Mouse (Mus musculus) embryonic stem cell, embryonic (primary cell): ENCODE results near the gene Etfrf1.

ENCODE experiments used
- CTCF ChIA-PET, 4 experiments: fragments of 300-600 bp in 2 of 4; fragments of 350-600 bp in 2 of 4; sonication (Branson Sonifier 250); formaldehyde crosslinking; loops; one replicate each; lab custom pipeline; 2022; ENCODE audit warnings: inconsistent platforms in 2 of 4; lab: Charles Lee
- POLR2A ChIA-PET, 4 experiments: fragments of 300-600 bp in 2 of 4; fragments of 350-600 bp in 2 of 4; sonication (Branson Sonifier 250); formaldehyde crosslinking; loops; one replicate each; lab custom pipeline; 2022; ENCODE audit warnings: antibody characterized with exemption in 4 of 4, inconsistent platforms in 1 of 4; lab: Charles Lee

The Etfrf1 gene

DNA sequence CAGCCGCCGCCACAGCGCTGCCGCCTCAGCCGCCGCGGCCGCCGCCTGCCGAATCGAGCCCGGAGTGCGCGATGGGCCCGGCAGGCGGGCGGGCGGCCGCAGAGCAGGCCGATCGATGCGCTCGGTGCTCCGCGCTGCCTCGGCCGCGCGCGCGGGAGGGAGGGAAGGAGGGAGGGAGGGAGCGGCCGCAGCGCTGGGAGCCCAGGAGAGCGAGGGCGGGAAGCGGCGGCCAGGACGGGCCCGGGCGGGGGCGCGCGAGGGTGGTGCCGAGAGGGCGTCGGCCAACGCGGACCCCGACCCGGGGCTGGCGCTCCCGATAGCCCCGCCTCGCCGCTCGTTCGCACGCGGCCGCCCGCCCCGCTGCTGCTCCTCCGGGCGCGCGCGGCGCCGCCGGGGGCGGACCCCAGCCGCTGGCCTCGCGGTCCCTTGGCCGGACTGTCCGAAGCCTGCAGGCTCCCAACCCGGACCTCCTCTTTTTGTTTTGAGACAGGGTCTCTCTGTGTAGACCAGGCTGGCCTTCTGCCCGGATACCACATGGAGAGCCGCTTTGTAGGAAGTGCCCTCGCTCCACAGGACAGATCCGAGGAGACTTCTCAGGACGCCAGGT lies 39.4 kb downstream of the Etfrf1 start, which contains the start of gene Kras:
Gene Kras (minus strand): TSS at position 55 of the 607 bp plus-strand sequence.
- CTCF ChIA-PET, result interaction anchor here in 1 of 4 experiments (1.2 kb wide), 1 partner anchor 8 kb away, joined by 5 read pairs; no protein-coding TSS in a partner anchor
- POLR2A ChIA-PET, result interaction anchor here in 3 of 4 experiments (0.6 to 10.0 kb wide), 15 partner anchors 15 to 90 kb away, joined by 3 to 115 read pairs (median 8); partner anchors contain the start of genes Casc1 (in 2 of the 3) and Etfrf1 (in 2 of the 3)

DNA sequence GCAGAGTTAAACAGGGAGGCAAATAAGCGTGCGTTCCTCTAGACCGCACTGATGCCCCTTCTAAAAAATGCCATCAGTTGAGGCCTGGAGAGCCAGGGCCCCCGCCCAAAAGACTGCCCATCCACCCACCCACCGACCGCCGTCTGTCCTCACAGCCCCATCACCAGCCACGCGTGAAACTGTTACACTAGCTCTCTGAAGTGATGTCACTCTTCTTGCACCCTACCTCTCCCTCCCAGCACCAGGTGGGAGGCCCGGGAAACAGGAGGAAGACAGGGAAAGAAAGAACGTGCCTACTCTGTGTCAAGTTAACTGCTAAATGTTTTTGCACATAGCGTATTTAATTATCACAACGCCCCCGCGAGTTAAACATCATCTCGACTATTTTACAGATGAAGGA lies 39.9 kb downstream of the Etfrf1 start:
- ChIA-PET CTCF (interaction anchor here in 1 of 4 experiments (1.2 kb wide), 1 partner anchor 8 kb away, joined by 5 read pairs; no protein-coding TSS in a partner anchor), POLR2A (interaction anchor here in 3 of 4 experiments (0.6 to 10.0 kb wide), 16 partner anchors 9 to 576 kb away, joined by 3 to 115 read pairs (median 5); partner anchors contain the start of genes Casc1 (in 1 of the 3) and Etfrf1 (in 1 of the 3))

DNA sequence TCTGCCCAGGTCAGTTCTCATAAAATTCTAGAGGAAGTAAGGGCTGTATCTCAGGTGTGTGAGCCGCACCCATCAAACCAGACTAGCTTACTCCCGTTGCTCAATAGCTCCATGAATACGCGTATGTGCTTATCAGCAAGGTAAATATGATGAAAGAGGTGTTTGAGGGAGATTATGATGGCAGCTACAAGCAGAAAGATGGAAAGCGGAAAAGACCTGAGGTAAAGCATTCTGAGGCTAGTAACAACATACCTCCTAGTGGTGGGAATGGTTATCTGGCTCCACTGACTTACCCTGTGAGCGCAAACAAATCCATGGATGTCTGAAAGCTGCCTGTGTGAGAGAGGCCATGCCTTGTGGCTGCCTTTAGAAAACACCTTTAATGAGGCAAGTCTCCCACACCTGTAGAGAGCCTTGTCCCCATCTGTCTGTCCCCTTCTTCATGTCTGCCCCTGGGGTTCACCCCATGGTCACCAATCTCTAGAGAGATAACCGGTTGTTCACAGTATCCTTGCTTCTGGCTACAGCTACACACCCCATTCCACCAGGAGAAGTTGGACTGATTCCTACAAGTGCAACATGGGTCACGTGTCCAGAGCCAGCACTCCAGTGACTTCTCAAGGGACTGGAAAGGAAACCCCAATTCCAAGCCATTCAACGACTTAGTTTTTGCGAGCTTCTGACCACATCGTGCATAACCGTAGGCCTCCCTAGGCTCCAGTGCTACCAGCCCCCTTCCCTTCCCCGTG lies 45.2 kb downstream of the Etfrf1 start:
- ChIA-PET CTCF (interaction anchor here (0.6 to 1.6 kb wide), 8 partner anchors 10 to 259 kb away, joined by 3 to 10 read pairs (median 4); no protein-coding TSS in a partner anchor), POLR2A (interaction anchor here in 2 of 4 experiments (0.7 to 10.0 kb wide), 18 partner anchors 10 to 508 kb away, joined by 3 to 115 read pairs (median 3); partner anchors contain the start of genes Casc1 (in 2 of the 2) and Etfrf1 (in 2 of the 2))

DNA sequence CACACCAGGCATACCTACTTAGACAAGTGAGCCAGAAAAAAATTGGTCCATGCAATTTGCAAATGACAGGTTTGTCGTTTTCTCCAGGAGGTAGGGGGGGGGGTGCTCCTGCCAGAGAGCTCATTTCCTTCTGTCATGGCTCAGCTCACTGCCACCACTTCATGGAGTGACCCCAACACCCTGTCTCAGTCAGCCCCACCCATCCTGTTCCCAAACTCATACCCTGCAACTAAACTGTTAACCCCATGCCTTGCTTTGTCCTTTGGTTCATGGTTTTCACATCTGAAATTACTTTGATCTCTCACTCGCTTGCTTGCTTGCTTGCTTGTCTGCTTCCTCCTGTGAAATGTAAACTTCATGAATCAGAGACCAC lies 45.8 kb downstream of the Etfrf1 start:
- ChIA-PET POLR2A (interaction anchor here in 2 of 4 experiments (0.7 to 10.0 kb wide), 20 partner anchors 10 to 507 kb away, joined by 3 to 115 read pairs (median 4); partner anchors contain the start of genes Casc1 (in 2 of the 2) and Etfrf1 (in 2 of the 2)), CTCF (interaction anchor here in 3 of 4 experiments (0.6 to 1.6 kb wide), 7 partner anchors 10 to 260 kb away, joined by 3 to 10 read pairs (median 4); no protein-coding TSS in a partner anchor)

DNA sequence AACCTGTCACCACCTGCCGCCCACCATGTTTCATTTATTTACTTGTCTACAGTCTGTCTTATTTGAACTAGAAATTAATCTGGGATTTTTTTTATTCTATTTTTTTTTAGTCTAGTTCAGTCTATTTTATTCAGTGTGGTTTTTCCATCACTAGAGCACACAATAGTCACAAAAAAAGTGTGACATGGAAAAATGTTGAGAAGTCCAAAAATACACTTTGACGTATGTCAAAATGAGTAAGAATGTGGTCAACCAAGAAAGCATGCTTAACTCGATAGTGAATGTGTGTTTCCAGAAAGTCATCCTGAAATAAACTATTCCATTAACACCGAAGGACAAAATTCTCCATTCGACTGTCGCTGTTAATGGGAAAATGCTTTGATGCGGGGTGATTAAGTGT lies 51.4 kb downstream of the Etfrf1 start:
- ChIA-PET POLR2A (interaction anchor here in 3 of 4 experiments (0.8 to 3.5 kb wide), 8 partner anchors 8 to 78 kb away, joined by 3 to 14 read pairs (median 4); no protein-coding TSS in a partner anchor), CTCF (no interaction called here)
